Mouse (Mus musculus) midbrain, postnatal 0 days (tissue): Measurements from ENCODE around the gene Klk11. TPM values are rescaled to one million over a fixed set of nuclear protein-coding genes. Genes with fewer than 3 reads are reported as not detected.

Source experiments
- ATAC-seq: fragments of 200-750 bp; cut with Nextera tagmentation; 2 replicates; pipeline ENCODE4 v1.8.0; 2017; ENCODE audit warnings: moderate number of reproducible peaks, mild to moderate bottlenecking, moderate TSS enrichment, moderate library complexity; ENCODE audit not compliant: low FRiP score
- DNase-seq: peaks from one replicate; pipeline ENCODE4 v3.0.0-alpha.2; 2015; ENCODE audit warnings: low spot score
- H3K27ac ChIP-seq: fragments of 300-500 bp; sonication (generic); 2 replicates; pipeline ENCODE4 v1.5.1; 2014; ENCODE audit warnings: low read depth, mild to moderate bottlenecking, low read length, mixed read lengths
- H3K27me3 ChIP-seq: fragments of 300-500 bp; sonication (generic); 2 replicates; pipeline ENCODE4 v1.6.1; 2014; ENCODE audit warnings: low read length, control low read depth, mixed read lengths; ENCODE audit not compliant: insufficient read depth
- H3K36me3 ChIP-seq: fragments of 300-500 bp; sonication (generic); 2 replicates; pipeline ENCODE4 v1.6.1; 2014; ENCODE audit warnings: low read length, control low read depth, mixed read lengths; ENCODE audit not compliant: insufficient read depth
- H3K4me1 ChIP-seq: fragments of 300-500 bp; sonication (generic); 2 replicates; pipeline ENCODE4 v1.6.1; 2014; ENCODE audit warnings: mild to moderate bottlenecking, control low read depth, antibody characterized with exemption, low read length, mixed read lengths; ENCODE audit not compliant: insufficient read depth
- H3K4me2 ChIP-seq: fragments of 300-500 bp; sonication (generic); 2 replicates; pipeline ENCODE4 v1.6.1; 2014; ENCODE audit warnings: low read depth, mild to moderate bottlenecking, low read length, mixed read lengths; ENCODE audit not compliant: poor library complexity, severe bottlenecking
- H3K4me3 ChIP-seq: fragments of 300-500 bp; sonication (generic); 2 replicates; pipeline ENCODE4 v1.5.1; 2014; ENCODE audit warnings: low read depth, mild to moderate bottlenecking, low read length, moderate library complexity
- H3K9ac ChIP-seq: fragments of 300-500 bp; sonication (generic); replicated peaks from 2 replicates; pipeline ENCODE4 v1.6.1; 2014; ENCODE audit warnings: mild to moderate bottlenecking, low read length, moderate library complexity, mixed read lengths; ENCODE audit not compliant: poor library complexity, severe bottlenecking
- H3K9me3 ChIP-seq: fragments of 300-500 bp; sonication (generic); 2 replicates; pipeline ENCODE4 v1.6.1; 2016; ENCODE audit warnings: low read length, control low read depth
- CTCF ChIP-seq: IDR thresholded peaks from 2 replicates; pipeline ENCODE4 v1.5.1; 2016; ENCODE audit warnings: antibody characterized with exemption, mild to moderate bottlenecking
- WGBS: fragments of 180-500 bp; shearing (Covaris S2); extraction: QIAGEN DNeasy Blood & Tissue Kit; methylation state at CpG from one replicate; pipeline ENCODE4 v1.1.7; 2014; 5-methylcytosine and 5-hydroxymethylcytosine counted together
- polyA plus RNA-seq: library from polyadenylated mRNA; unstranded; fragments of >200 nt; fragmentation: Nextera tagmentation; extraction: Ambion mirVana; gene quantifications from 2 replicates; pipeline ENCODE4 v1.2.1, GENCODE M21; 2015
- total RNA-seq: library from RNA; depleted of rRNA; stranded (reverse); fragments of >200 nt; gene quantifications from 2 replicates; pipeline ENCODE4 v1.2.3, GENCODE M21; 2014

The Klk11 gene
- total and polyA plus RNA-seq, 2 experiments from 2014 or later = not detected

- Histone ChIP-seq H3K27ac (no peak within 1 kb of the TSS), H3K4me1 (no peaks in the 10 kb centered on the region; the same call in 1 of the 2 replicates), H3K4me2 (peak within 1 kb of the TSS; percentile 90), H3K9ac (peak within 1 kb of the TSS; percentile 54), H3K36me3 (no peaks in the 10 kb centered on the region), H3K4me3 (peak within 1 kb of the TSS; percentile 52), H3K27me3 (peaks cover 10% of the 10 kb centered on the region; the same call in 1 of the 2 replicates), H3K9me3 (no peaks in the 10 kb centered on the region)
- TF ChIP-seq CTCF = no peak
- whole genome bisulfite sequencing = 2% methylated on average over 28 of the region's 28 CpGs
- DNase-seq (no peak), ATAC-seq (peak; percentile 64; the same call in 1 of the 2 replicates)
Measured at GRCm38 (mm10) chr7:43797333-43797769, 22.9 kb downstream of the Klk11 start, which contains the start of gene Klk8. Klk8 (plus strand) TSS chr7:43797577.

- H3K4me3 ChIP-seq = peak overlapping the region; percentile 52
- peak overlapping the region; percentile 90 for H3K4me2 ChIP-seq
- H3K27me3 ChIP-seq = peaks cover 10% of the 10 kb centered on the region; the same call in 1 of the 2 replicates
- no peaks in the 10 kb centered on the region for H3K36me3 ChIP-seq
- no peaks in the 10 kb centered on the region; the same call in 1 of the 2 replicates for H3K4me1 ChIP-seq
- peak overlapping the region; percentile 54; the same call in 1 of the 2 replicates for H3K9ac ChIP-seq
- H3K27ac ChIP-seq = no peak overlapping the region
- WGBS = 42% methylated on average over 13 of the region's 13 CpGs
- DNase-seq = no peak
- H3K9me3 ChIP-seq = no peaks in the 10 kb centered on the region
- peak; percentile 32 for ATAC-seq
- TF ChIP-seq CTCF = no peak
Measured at GRCm38 (mm10) chr7:43797844-43798462, 23.5 kb downstream of the Klk11 start.

- no peaks in the 10 kb centered on the region for H3K9me3 ChIP-seq
- no peak overlapping the region for H3K9ac ChIP-seq
- no peak overlapping the region for H3K4me2 ChIP-seq
- 68% methylated on average over 7 of the region's 7 CpGs for WGBS
- no peak for TF ChIP-seq CTCF
- DNase-seq = no peak
- H3K4me3 ChIP-seq = no peak overlapping the region
- no peaks in the 10 kb centered on the region for H3K36me3 ChIP-seq
- H3K4me1 ChIP-seq = no peaks in the 10 kb centered on the region; the same call in 1 of the 2 replicates
- no peak for ATAC-seq
- H3K27me3 ChIP-seq = peaks cover 9% of the 10 kb centered on the region; the same call in 1 of the 2 replicates
- no peak overlapping the region for H3K27ac ChIP-seq
Measured at GRCm38 (mm10) chr7:43799876-43800275, 25.5 kb downstream of the Klk11 start.

- DNase-seq (no peak), ATAC-seq (no peak)
- Histone ChIP-seq H3K27me3 (no peaks in the 10 kb centered on the region), H3K4me3 (no peak within 1 kb of the TSS), H3K36me3 (no peaks in the 10 kb centered on the region), H3K27ac (no peak within 1 kb of the TSS), H3K9me3 (no peaks in the 10 kb centered on the region), H3K4me2 (no peak within 1 kb of the TSS), H3K9ac (no peak within 1 kb of the TSS), H3K4me1 (no peaks in the 10 kb centered on the region)
- no peak for TF ChIP-seq CTCF
- 47% methylated on average over 5 of the region's 5 CpGs for WGBS
Measured at GRCm38 (mm10) chr7:43810994-43811393, 36.6 kb downstream of the Klk11 start, which contains the start of gene Klk7. Klk7 (plus strand) TSS chr7:43811294.

GRCm38 (mm10) chr7:43815211-43815610 is 40.8 kb downstream of the Klk11 start:
- Histone ChIP-seq H3K27me3 (no peaks in the 10 kb centered on the region), H3K4me1 (no peaks in the 10 kb centered on the region), H3K36me3 (no peaks in the 10 kb centered on the region), H3K4me3 (no peak overlapping the region), H3K9me3 (no peaks in the 10 kb centered on the region), H3K27ac (no peak overlapping the region), H3K9ac (no peak overlapping the region), H3K4me2 (no peak overlapping the region)
- no peak for TF ChIP-seq CTCF
- DNase-seq (no peak), ATAC-seq (no peak)
- 88% methylated on average over 7 of the region's 7 CpGs for WGBS

- no peaks in the 10 kb centered on the region for H3K9me3 ChIP-seq
- ATAC-seq (no peak), DNase-seq (no peak)
- TF ChIP-seq CTCF = no peak
- H3K4me2 ChIP-seq = no peak overlapping the region
- H3K9ac ChIP-seq = no peak overlapping the region
- H3K4me1 ChIP-seq = no peaks in the 10 kb centered on the region
- no peak overlapping the region for H3K27ac ChIP-seq
- H3K36me3 ChIP-seq = no peaks in the 10 kb centered on the region
- H3K27me3 ChIP-seq = no peaks in the 10 kb centered on the region
- no peak overlapping the region for H3K4me3 ChIP-seq
Measured at GRCm38 (mm10) chr7:43816746-43817145, 42.3 kb downstream of the Klk11 start.
